Mouse (Mus musculus) testis, adult 2 months (tissue): ENCODE measurements at regions not wholly inside any gene's neighbourhood (a gene's known extent, or its start where the extent isn't known, plus 50 kb on each side); places are given as distances from the start of the nearest gene placed in this dataset.

ENCODE experiments used
- H3K27ac ChIP-seq: fragments of 200-500 bp; 2 replicates; pipeline ENCODE4 v1.5.1; 2012; ENCODE audit warnings: low read depth, low read length; ENCODE audit not compliant: control insufficient read depth, insufficient read depth
- H3K27me3 ChIP-seq: fragments of 200-500 bp; 2 replicates; pipeline ENCODE4 v1.6.1; 2012; ENCODE audit warnings: mild to moderate bottlenecking, low read length, moderate library complexity; ENCODE audit not compliant: control insufficient read depth, insufficient read depth
- H3K36me3 ChIP-seq: fragments of 200-500 bp; 2 replicates; pipeline ENCODE4 v1.6.1; 2012; ENCODE audit warnings: mild to moderate bottlenecking, low read length; ENCODE audit not compliant: control insufficient read depth, insufficient read depth
- H3K4me1 ChIP-seq: fragments of 200-500 bp; 2 replicates; pipeline ENCODE4 v1.6.1; 2012; ENCODE audit warnings: low read length; ENCODE audit not compliant: control insufficient read depth, insufficient read depth
- H3K4me3 ChIP-seq: fragments of 200-500 bp; 2 replicates; pipeline ENCODE4 v1.5.1; 2012; ENCODE audit warnings: low read depth, mild to moderate bottlenecking, low read length, moderate library complexity, mixed read lengths; ENCODE audit not compliant: control insufficient read depth
- CTCF ChIP-seq: fragments of 200-500 bp; IDR thresholded peaks from 2 replicates; pipeline ENCODE4 v1.5.1; 2012; ENCODE audit warnings: low read depth, mild to moderate bottlenecking, inconsistent platforms, low read length, moderate library complexity; ENCODE audit not compliant: control insufficient read depth, insufficient read depth, insufficient replicate concordance
- POLR2A ChIP-seq: fragments of 200-500 bp; IDR thresholded peaks from 2 replicates; pipeline ENCODE4 v1.6.1; 2012; ENCODE audit warnings: low read depth, mild to moderate bottlenecking, inconsistent platforms, low read length, moderate library complexity; ENCODE audit not compliant: control insufficient read depth

DNA sequence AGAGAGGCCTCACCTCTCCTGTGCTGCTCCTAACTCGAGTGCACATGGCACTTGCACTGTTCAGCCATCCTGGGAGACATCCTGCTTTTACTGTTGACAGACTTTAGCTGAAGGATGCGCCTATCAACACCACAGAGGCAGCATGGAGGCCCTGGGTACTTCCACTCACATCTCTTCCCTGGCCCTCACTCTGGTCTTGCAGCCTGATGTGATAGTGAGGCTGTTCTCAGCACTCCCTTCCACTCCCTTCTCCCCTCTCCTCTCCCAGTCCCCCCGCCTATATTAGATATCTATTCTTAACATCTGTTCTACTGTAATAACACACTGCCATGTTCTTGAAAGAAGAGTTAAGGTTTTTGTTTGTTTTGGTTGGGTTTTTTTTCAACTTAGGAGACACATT is 50.2 kb upstream of the Bod1 start:
- Histone ChIP-seq H3K27ac (no peak overlapping the region), H3K27me3 (no peaks in the 10 kb centered on the region), H3K36me3 (no peaks in the 10 kb centered on the region), H3K4me3 (no peak overlapping the region), H3K4me1 (no peaks in the 10 kb centered on the region)
- TF ChIP-seq CTCF (no peak), POLR2A (no peak)

DNA sequence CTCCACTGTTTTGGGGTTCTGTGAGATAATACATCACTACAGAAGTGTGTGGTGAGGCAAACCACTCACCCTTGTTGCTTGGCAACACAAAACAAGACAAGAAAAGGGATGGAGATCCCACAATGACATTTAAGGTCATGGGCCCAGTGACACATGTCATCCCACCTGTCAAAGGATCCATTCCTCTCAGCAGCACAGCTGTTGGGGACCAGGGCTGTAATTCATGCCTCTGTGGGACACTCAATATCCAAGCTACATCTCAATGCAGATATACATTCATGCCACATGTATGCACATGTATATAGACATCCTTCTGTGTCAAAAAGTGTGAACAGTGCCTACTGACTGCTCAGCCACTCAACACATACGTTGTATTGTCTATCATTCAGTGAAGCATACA is 52.8 kb upstream of the Bod1 start:
- H3K27me3 ChIP-seq: no peaks in the 10 kb centered on the region
- peaks cover 2% of the 10 kb centered on the region for H3K4me1 ChIP-seq
- no peak overlapping the region for H3K4me3 ChIP-seq
- H3K36me3 ChIP-seq: no peaks in the 10 kb centered on the region
- TF ChIP-seq CTCF (no peak), POLR2A (no peak)
- no peak overlapping the region for H3K27ac ChIP-seq

GRCm38 (mm10) chr11:31725936-31726647 is 54.4 kb upstream of the Bod1 start:
- peaks cover 2% of the 10 kb centered on the region for H3K4me1 ChIP-seq
- H3K4me3 ChIP-seq: no peak overlapping the region
- no peaks in the 10 kb centered on the region for H3K27me3 ChIP-seq
- H3K27ac ChIP-seq: no peak overlapping the region
- TF ChIP-seq POLR2A (no peak), CTCF (no peak)
- H3K36me3 ChIP-seq: no peaks in the 10 kb centered on the region

- H3K27me3 ChIP-seq: no peaks in the 10 kb centered on the region
- no peak overlapping the region for H3K4me3 ChIP-seq
- TF ChIP-seq CTCF: no peak
- no peak for TF ChIP-seq POLR2A
- H3K4me1 ChIP-seq: peaks cover 2% of the 10 kb centered on the region
- no peaks in the 10 kb centered on the region for H3K36me3 ChIP-seq
- H3K27ac ChIP-seq: no peak overlapping the region
Measured at GRCm38 (mm10) chr11:31727289-31727688, 55.6 kb upstream of the Bod1 start.

DNA sequence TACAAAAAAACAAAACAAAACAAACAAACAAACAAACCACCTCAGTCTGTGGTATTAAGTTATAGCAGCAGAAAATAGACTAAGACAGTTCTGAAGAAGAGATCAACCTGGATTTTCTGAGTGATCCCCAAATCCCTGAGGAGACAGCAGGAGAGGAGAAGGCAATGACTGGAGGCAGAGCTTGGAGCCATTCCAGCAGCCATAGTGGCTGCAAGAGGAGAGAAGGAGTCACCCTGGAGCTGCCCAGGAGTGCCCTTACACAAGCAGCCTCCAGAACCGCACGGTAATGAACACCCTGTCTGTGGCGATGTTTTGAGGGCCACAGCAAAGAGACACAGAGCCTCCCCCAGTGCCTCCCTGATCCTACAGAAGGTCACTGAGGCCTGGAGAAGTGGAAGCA is 58.0 kb upstream of the Bod1 start:
- Histone ChIP-seq H3K27ac (no peak overlapping the region), H3K4me3 (no peak overlapping the region), H3K27me3 (no peaks in the 10 kb centered on the region), H3K4me1 (peaks cover 2% of the 10 kb centered on the region), H3K36me3 (no peaks in the 10 kb centered on the region)
- TF ChIP-seq CTCF: no peak
- no peak for TF ChIP-seq POLR2A

- Histone ChIP-seq H3K4me1 (peaks cover 2% of the 10 kb centered on the region), H3K27me3 (no peaks in the 10 kb centered on the region), H3K4me3 (no peak overlapping the region), H3K36me3 (no peaks in the 10 kb centered on the region), H3K27ac (no peak overlapping the region)
- no peak for TF ChIP-seq POLR2A
- no peak for TF ChIP-seq CTCF
Measured at GRCm38 (mm10) chr11:31730181-31730580, 58.5 kb upstream of the Bod1 start.

DNA sequence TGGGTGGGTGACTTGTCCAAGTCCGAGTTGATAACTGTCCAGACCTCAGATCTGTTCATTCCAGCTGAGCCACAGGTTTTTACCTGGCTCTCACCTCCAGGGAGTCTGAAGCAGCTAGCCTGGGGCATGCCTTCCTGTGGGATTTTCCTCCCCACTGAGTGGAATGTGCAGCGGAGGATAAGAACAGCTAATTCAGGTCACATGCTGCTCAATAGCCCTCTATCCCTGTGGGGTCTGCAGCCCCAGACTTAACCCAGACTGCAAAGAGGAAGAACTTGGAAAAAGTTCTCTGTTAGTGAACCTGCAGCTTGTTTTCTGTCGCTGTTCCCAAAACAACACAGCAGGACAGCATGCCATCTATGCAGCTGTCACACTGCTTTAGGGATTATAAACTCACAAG is 59.0 kb upstream of the Bod1 start:
- no peak overlapping the region for H3K27ac ChIP-seq

GRCm38 (mm10) chr11:31731459-31731858 is 59.8 kb upstream of the Bod1 start:
- Histone ChIP-seq H3K4me1 (peaks cover 2% of the 10 kb centered on the region), H3K27ac (no peak overlapping the region), H3K36me3 (no peaks in the 10 kb centered on the region), H3K4me3 (no peak overlapping the region), H3K27me3 (no peaks in the 10 kb centered on the region)
- TF ChIP-seq POLR2A: no peak
- no peak for TF ChIP-seq CTCF

More for the DNA sequence above, 59.0 kb upstream of the Bod1 start:
- H3K4me3 ChIP-seq: no peak overlapping the region
- peaks cover 2% of the 10 kb centered on the region for H3K4me1 ChIP-seq
- no peaks in the 10 kb centered on the region for H3K36me3 ChIP-seq
- TF ChIP-seq POLR2A (no peak), CTCF (no peak)
- H3K27me3 ChIP-seq: no peaks in the 10 kb centered on the region
